Mouse (Mus musculus) kidney, postnatal 25 days (tissue): ENCODE data around the gene H2-Ke6.

Source experiments
- DNase-seq, 2 experiments: peaks; one replicate each; pipeline ENCODE4 v3.0.0; 2021; ENCODE audit warnings: mixed read lengths in 2 of 2

H2-Ke6 gene

DNA sequence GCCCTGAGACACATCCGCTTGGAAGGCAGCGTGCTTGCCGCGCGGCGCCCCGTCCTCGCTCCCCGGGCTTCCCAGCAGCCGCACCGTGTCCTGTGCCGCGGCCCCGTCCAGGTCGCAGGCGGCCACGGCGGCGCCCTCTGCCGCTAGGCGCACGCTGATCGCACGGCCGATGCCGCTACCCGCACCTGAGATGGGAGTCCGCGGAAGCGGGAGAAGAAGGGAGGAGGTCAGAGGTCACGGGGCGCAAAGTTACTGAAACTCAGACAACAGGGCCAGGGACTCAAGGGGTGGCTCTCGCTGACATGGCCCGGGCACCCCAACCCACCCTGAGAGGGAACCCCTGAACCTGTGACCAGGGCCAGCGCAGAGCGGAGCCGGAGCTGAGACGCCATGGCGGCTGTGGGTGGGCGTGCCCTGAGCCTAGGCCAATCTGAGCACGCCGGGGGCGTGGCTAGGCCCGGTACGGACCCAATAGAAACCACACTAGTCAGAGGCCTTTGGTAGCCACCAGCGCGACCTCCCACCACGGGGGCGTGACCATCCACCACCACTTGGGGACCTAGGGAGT is at the start of gene H2-Ke6:
H2-Ke6 (minus strand) TSS at position 405 of the 568 bp plus-strand sequence.
- DNase-seq, result peak; percentile 97 to 98

- DNase-seq, result peak; percentile 74 to 89
These were observed 49.7 kb upstream of the H2-Ke6 start for GRCm38 (mm10) chr17:34077549-34077948.

DNA sequence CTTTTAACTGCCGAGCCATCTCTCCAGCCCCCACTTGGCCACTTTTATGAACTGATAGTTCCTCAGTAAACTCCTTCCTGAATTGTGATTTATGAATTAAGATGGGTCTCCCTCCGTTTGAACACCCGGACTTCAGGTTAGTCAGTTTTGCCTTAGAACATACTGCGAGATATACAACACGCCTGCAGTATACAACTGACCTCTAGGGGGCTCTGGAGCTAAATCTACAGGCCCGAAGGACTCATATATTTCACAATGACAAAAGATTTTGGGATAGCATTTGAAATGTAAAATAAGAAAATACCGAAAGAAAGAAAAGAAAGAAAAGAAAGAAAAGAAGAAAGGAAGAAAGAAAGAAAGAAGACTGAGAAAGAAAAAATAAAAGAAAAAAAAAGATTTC is 47.4 kb upstream of the H2-Ke6 start:
- DNase-seq, result peak; percentile 68 to 93

DNA sequence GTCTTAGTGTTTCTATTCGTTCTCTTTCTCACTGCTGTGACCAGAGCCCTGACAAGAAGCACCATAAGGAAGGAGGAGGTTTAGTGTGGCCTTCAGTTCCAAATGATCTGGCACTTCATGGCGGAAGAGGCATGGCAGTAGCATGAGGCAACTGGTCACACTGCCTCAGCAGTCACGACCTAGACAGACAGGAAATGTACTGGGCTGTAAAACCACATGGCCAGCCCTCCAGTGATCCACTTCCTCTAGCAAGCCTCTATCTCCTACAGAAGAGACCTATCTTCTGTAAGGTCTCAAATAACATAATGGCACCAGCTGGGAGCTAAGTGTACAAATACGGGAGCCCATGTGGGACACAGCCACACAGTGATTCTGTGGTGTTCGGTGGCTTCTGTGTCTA is 44.2 kb upstream of the H2-Ke6 start:
- DNase-seq, result no peak

DNA sequence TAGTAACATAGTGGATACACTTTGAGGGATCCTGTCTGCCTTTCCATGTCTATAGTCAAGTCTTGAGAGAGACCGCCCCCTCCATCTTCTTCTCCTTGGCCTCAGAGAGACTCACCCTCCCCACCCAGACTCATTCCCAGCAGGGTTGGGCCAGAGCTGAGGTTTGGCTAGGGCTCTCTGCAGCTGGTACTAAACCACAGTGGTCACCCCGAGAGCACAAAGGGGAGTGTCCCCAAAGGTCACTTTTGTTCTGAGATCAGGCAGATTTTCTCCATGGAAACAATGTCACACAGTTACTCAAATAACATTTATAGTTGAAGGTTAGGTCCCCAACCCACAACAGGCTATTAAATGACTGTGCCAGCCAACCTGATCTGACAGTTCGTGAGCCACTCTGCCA is 41.0 kb upstream of the H2-Ke6 start:
- no peak for DNase-seq

GRCm38 (mm10) chr17:34057224-34057623 is 29.4 kb upstream of the H2-Ke6 start:
- no peak for DNase-seq

DNA sequence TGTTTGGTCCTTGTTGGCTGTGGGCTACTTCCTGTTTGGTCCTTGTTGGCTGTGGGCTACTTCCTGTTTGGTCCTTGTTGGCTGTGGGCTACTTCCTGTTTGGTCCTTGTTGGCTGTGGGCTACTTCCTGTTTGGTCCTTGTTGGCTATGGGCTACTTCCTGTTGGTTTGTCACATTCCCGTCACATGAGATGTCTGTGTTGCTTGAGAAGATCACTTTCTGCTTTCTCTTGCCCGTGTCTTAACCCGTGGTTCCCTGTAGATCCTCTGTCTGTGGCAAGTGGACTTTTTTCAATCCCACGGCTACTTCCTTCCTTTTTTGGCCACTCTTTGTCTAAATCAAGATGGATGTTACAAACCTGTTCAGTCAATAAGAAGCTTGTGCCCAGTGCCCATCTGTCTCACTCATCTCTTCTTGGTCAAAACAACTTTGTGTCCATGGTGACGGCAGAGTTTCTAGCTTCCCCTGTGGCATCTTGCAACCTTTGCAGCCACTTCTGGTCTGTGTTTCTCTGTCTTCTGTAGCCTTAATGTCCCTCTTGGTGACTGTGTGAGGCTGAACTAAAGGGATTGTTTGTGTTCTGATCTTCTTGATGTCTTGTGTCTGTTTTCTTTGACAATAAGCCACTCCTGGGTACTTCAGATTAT is 19.7 kb upstream of the H2-Ke6 start:
- DNase-seq, result no peak

GRCm38 (mm10) chr17:34045941-34046340 is 18.1 kb upstream of the H2-Ke6 start:
- no peak for DNase-seq

DNA sequence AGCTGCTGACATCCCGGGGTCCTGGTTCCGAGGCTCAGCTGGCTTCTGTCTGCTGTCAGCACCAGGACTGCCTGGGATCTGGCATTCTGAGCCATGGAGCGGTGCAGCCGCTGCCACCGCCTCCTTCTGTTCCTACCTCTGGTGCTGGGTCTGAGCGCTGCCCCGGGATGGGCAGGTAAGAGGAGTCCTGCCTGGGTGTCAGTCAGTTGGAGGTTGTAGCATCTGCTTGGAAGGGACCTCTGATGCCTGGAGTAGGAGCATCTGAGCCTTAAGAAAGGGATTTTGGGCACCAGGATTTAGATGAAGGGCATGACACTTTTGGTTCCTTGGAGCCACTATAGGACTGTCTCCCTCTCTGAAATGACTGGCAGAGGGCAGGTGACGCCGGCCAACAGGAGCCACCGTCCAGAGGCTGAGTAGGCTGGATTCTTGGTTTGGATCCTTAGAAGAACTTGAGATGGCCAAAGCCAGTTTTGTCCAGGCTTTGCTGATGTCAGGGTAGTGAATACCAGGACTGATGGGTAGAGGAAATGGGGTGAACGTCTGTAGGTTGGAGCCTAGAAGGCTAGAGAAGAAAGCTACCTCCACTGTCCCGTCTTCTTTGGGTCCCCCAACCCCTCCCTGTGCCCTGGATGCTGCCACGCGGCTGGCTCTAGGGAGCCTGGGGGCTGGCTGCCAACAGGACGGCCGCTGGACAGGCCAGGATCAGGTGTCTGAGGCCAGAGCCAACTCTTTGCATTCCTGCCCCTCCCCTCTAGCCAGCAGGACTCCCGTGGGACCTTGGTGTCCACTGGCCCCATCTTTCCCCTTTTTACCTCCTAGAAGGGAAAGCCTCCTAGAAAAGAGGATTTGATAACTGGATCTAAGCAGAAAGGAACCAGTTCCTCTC is 11.9 kb upstream of the H2-Ke6 start:
- DNase-seq, result no peak

DNA sequence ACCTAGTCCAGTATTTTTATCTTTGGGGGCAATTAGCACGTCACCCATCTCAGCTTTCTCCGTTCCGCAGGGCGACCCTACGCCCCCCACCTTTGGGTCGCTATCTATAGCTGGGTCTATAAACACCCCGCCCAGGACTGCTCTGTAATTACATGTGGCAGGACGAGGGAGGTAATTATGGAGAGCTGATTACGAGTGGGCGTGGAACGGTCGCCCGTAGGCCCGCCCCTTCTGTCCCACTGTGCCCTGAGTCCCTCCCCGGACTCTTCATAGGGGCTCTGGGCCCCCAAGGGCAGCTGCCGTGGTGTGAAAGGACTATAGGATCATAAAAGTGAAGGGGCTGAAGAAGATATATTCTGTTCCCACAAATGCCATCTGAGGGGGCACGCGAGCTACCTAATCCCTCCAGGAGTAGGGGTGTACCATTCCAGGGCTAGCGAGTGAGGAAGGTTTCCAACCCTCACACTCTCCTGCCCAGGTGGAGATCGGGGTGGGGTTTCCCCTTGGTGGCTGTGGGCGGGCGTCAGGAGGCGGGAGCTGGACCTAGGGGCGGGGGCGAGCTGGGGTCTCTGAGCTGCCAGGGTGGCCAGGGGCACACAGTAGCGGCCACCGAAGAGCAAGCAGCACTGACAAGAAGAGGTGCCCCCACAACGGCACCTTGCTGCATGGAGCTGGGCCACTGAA is 11.2 kb upstream of the H2-Ke6 start, which contains the start of gene Col11a2:
Col11a2 (plus strand) TSS at position 560 of the 684 bp plus-strand sequence.
- DNase-seq, result no peak

GRCm38 (mm10) chr17:34038440-34038839 is 10.6 kb upstream of the H2-Ke6 start:
- no peak for DNase-seq

DNA sequence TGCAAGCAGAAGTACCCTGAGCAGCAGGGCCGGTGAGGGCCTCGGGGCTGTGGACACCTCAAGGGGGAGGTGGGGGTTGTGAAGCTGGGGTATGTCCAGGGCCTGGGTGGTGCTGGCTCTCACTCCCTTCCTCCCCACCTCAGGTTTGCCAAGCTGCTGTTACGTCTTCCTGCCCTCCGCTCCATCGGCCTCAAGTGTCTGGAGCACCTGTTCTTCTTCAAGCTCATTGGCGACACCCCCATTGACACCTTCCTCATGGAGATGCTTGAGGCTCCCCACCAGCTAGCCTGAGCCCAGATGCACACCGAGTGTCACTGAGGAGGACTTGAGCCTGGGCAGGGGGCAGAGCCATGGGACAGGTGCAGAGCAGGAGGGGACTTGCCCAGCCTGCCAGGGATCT is 9.4 kb upstream of the H2-Ke6 start:
- DNase-seq, result no peak

- DNase-seq, result peak; percentile 70 to 78
These were observed 8.8 kb upstream of the H2-Ke6 start for GRCm38 (mm10) chr17:34036647-34037046.

DNA sequence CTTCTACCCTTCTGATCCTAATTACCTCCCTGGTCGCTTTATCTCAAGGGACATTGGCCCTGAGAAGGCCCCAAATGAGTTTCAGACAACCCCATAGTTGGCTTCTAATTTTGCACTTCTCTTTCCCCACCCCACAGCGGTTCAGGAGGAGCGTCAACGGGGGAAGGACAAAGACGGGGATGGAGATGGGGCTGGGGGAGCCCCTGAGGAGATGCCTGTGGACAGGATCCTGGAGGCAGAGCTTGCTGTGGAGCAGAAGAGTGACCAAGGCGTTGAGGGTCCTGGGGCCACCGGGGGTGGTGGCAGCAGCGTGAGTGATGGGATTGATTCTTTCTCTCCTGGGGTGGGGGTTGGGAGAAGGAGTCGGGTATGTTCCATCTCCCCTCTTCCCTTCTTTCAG is 7.7 kb upstream of the H2-Ke6 start:
- peak in 1 of 2 experiments; percentile 34 for DNase-seq

DNA sequence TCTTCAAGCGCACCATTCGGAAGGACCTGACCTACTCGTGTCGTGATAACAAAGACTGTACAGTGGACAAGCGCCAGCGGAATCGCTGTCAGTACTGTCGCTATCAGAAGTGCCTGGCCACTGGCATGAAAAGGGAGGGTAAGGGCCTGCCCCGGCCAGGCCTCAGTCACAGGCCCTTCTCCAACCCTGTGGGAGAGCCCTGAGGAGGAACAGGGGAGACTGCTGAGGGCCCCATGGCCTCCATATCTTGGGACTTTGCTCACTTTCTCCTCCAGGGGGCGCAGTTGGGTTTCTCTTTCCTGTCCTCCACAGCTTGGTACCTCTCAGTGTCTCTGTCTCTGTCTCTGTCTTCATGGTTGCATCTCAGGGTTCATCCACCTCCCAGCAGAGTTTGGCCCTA is 6.2 kb upstream of the H2-Ke6 start:
- peak; percentile 67 to 75 for DNase-seq

- peak in 1 of 2 experiments; percentile 40 for DNase-seq
These were observed 5.6 kb upstream of the H2-Ke6 start for GRCm38 (mm10) chr17:34033441-34033840.

DNA sequence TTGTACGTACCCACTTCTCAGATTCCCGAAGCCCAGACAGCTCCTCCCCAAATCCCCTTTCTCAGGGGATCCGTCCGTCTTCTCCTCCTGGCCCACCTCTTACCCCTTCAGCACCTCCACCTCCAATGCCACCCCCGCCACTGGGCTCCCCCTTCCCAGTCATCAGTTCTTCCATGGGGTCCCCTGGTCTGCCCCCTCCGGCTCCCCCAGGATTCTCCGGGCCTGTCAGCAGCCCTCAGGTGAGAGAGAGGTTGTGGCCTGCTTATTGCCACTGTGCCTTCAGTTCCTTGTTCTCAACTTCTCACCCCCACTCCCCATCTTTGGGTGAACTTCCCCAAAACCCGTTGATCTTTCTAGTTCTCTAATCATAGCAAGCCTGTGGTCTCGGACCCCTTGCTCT is 4.9 kb upstream of the H2-Ke6 start:
- DNase-seq, result peak in 1 of 2 experiments; percentile 58

DNA sequence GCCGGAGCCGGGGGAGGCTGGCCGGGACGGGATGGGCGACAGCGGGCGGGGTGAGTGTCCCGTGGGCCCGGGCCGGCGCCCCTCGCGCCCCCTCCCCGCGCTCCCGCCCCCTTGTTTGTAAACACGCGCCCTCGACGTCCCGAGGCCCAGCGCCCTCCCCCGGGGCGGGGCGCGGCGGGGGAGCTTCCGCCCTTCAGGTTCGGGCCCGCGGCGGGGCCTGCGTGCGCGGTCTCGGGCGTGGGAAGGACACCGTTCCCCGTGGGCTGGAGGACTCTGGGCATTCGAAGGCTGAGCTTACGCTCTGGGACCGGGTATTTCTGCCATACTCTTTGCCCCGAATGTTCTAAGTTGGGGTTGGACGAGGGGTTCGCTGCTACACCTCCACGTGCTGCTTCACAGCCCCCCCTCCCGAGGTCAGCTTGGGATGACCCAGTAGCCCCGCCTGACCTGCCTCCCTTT is 4.3 kb upstream of the H2-Ke6 start:
- peak; percentile 67 to 90 for DNase-seq

- DNase-seq, result peak; percentile 97 to 98
These were observed 3.8 kb upstream of the H2-Ke6 start, which contains the start of the genes Slc39a7 and Rxrb for GRCm38 (mm10) chr17:34031465-34032173. Gene Slc39a7, minus strand, starts transcription at chr17:34031682. Gene Rxrb, plus strand, starts transcription at chr17:34031812.

DNA sequence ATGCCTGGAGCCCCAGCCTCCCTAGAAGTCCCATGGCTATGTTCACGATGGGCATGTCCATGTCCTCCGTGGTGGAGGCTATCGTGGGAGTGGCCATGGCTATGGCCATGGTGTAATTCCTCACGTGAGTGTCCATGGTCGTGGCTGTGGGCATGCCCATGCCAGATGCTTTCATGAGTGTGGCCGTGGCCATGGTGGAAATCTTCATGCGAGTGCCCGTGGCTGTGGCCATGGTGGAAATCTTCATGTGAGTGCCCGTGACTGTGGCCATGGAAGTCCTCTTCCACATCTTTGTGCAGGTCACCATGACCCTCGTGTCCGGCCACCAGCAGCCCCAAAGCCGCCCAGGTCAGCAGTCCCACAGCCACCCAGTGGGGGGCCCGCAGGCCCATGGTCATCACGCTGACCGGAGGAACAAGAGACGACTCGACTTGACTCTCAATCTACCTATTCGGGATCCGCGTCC is 3.0 kb upstream of the H2-Ke6 start:
- DNase-seq, result no peak

DNA sequence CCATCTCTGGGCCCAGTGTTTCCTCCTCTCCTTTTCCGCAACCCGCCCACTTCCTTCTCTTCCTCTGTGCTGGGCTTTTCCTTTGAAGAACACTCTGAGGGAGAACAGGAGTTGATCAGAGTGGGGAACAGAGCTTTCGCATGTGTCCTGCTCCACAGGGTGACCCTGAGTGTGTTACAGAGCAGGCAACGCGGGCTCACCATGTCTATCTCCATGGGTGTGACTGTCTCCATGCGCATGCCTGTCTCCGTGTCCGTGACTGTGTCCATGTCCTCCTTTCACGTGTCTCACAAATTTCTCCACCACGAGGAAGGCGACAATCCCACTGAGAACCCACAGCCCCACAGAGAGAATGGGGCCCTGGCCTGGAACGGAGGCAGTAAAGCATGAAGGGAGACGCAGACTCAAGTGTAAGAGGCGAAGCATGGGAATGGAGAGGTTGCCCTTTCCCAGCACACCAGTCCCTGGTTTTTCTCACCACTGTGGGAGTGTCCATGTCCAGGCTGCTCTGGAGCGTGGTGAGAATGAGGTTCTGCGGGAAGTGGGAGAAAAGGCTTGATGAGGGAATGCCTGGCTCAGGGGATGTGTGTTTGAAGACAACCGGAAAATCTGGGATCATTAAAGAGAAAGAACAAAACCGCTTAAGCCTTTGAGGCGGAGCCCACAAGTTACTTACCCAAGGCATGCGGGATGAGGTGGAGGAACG is 2.2 kb upstream of the H2-Ke6 start:
- DNase-seq, result no peak
